Mouse (Mus musculus) monocyte, adult 59 days (primary cell): ENCODE measurements around the gene Xcl1. TPM values are rescaled to one million over a fixed set of nuclear protein-coding genes. Genes with fewer than 3 reads are reported as not detected.

Experiments used
- total RNA-seq, 2 experiments: library from RNA; stranded (reverse); gene quantifications; one replicate each; pipeline ENCODE4 v1.2.4; 2023

Gene Xcl1
- total RNA-seq: not detected

GRCm38 (mm10) chr1:164935477-164936044 lies at the start of gene Xcl1:
TSS of gene Xcl1 (minus strand) at chr1:164935527.

Other genes starting within 250 kb of the Xcl1 start
- gene Dpt, start 138.9 kb downstream of the Xcl1 start, total RNA-seq: not detected
- not detected for gene Tbx19, start 225.2 kb upstream of the Xcl1 start, total RNA-seq